Mouse (Mus musculus): ENCODE measurements at regions not wholly inside any gene's neighbourhood (a gene's known extent, or its start where the extent isn't known, plus 50 kb on each side); places are given as distances from the start of the nearest gene placed in this dataset.

DNA sequence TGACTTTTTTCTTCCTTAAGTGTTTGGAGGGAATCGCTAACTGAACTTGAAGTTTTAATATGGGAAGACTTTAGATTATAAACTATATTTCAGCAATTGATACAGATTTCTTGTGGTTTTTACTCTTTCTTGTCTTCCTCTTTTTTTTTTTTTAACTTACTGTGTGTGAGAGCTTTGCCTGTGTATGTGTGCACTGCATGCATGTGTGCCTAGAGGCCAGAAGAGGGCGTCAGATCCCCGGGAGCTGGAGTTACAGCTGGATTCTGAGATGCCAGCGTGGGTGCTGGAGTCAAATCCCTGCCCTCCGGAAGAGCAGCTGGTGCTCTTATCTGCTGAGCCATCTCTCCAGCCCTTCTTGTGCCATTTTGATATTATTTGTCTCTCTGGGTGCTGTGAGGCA is 129.6 kb downstream of the Trim33 start:
- no peak for ATAC-seq (replicated peaks; ENCODE audit: poor library complexity)

DNA sequence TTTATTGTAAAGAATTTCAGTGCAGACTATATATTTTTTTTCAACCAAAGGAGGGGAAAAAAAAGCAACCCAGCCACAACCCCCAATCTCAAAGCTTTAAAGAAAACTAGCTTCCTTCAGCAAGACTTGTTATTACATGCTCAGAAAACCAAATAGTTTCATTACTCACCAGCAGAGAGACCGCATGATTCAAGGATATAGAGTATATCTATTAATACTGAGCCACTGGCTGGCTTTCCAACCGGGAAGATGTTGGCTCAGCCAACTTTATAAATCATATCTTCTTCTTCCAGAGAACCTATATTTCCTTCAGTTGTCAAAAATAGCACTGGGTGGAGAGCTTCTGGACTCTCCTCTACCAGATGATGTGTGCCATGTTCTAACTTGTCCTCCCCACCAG is 133.2 kb downstream of the Trim33 start:
- ATAC-seq (replicated peaks; ENCODE audit: poor library complexity) = no peak

DNA sequence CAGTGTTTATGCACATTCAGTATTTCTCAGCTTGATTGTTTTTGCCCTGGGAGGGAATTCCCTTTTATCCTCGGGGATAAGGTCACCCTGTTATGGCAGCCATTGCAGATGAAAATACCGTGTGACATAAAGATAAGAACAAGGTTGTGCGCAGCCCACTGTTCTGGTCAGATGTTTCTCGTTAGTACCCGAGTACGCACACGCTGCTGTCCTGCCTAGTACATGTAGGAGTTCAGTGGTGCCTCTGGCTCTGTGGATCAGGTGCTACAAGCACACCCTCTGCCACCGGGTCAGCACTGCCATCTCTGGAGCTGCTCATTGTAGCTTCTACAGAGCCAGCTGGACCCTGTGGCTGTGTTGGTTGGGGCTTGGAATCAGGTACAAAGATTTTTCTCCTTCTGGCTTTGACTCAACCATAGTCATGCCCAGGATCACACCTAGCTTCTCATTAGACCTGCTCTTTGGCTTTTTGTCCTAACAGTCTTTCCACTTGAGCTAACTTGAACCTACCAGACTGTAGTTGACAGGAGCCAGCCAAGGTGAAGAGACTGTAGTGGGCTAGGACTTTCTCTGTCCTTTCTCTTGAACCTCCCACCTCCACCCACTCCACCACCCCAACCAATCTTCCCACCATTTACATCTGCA is 136.1 kb downstream of the Trim33 start:
- no peak for ATAC-seq (replicated peaks; ENCODE audit: poor library complexity)

- no peak for ATAC-seq (replicated peaks; ENCODE audit: poor library complexity)
Observed at GRCm38 (mm10) chr3:103416296-103416695, 137.2 kb downstream of the Trim33 start.

- no peak for ATAC-seq (replicated peaks; ENCODE audit: poor library complexity)
Observed at GRCm38 (mm10) chr3:103417781-103418180, 138.7 kb downstream of the Trim33 start.

DNA sequence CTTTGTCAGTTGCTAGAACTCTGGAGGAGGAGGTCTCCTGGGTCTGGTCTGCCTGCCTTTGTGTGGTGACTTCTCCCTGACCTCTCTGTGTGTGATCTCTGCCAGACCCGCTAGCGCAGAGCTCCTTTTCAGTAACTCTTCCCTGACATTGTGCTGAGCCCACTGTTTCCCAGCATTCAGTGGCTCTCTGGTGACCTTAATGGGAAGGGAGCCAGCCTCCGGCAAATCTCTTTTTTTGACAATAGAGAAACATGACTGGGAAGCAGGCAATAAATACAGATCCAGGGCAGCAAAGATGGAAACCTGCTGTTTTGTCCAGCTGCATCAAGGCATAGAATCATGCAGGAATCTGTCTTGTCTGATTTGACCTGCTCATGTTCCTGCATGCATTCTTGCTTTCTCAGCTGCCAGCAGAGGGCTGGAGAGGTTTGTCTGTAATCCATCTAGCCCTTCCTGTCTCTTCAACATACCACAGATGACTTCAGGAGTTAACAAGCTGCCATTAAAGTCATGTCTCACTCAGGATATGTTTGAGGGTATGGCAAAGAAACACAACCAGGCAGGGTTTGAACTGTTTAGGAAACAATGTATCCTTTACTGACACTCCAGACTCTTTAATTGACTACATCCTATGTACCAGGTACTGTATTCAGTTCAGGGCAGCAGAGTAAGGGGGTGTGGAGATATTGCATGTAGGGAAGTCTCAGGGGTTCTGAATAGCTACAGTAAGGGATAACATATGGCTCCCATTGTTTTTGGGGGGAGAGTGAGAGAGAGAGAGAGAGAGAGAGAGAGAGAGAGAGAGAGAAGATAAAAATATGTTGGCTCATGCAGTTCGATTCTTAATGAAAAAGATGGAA is 140.9 kb downstream of the Trim33 start:
- ATAC-seq (replicated peaks; ENCODE audit: poor library complexity) = no peak

DNA sequence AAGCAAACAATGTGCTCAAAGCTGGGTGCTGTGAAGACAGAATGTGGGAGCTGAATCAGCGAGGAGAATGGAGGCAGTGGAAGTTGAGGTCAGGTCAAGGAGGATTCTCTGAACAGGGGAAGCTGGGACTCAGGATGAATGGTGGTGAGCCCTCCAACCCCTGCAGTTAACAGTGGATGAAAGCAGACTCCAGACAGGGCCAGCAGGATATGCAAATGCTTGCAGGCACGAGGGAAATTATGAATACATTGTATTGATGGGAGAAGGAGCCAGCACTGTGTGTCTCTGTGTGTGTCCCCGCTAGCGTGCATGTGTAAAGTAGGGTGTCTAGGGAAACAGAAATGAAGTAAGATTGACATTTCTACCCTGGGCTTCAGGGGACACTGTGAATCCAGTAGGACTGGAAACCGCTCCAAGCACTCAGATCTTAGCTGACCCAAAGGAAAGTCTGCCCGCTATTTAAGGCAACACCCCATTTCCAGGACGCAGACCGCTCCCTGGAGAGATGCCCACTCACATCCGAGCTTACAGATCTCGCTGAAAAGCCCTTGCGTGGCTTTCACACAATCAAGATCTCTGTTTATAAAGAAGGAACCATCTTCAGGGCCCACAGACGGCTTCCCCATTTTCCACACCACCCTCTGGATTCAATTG is 141.7 kb downstream of the Trim33 start:
- no peak for ATAC-seq (replicated peaks; ENCODE audit: poor library complexity)

DNA sequence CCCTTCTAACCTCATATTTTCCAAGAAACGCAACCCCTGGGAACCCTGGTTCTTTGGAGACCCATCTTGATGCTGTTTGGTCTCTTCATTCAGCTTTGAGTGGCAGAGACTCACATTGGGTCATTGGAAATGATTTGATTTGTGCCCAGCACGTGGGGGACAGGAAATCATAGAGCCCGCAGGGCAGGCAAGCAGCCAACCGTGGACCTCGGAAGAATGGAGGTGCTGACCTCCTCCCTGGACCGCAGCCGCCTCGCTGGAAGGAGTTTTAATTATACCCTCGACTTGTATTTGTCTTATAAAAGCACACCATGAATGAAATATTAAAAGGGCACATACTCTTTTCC is 142.2 kb downstream of the Trim33 start:
- no peak for ATAC-seq (replicated peaks; ENCODE audit: poor library complexity)

DNA sequence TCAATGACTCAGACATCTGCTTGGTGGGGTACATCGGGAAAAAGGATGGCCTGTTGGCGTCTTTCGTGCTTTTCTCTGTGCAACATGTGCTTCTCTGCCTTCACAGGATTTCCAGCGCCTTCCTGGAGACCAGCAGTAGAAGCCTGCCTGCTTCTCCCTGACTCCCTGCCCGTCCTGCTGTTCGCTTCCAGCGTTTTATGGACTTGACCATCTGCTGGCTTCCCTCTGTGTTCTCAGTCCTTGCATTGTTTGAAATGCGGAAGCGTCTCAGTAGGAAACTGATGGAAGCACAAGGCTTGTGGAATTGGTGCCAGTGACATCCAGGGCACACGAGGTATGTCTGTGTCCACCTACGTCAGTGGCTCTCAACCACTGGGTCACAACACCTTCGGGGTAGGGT is 143.7 kb downstream of the Trim33 start:
- ATAC-seq (replicated peaks; ENCODE audit: poor library complexity) = no peak

DNA sequence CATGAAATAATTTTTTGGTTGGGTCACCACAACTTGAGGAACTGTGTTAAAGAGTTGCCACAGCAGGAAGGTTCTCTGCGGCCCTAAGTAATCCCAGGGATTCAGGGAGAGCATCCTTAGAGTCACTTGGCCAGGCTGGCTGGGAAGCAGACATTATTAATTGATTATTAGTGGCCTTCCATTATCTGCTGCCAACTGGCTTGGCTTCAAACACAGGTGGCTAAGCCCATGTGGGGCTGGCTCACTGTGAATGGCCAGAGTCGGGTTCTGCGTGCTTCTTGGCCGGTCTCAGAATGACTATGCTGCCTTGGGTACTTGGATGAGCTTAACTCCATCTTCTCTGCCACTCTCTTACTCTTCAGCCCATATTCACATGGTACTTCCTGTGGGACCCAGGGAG is 144.2 kb downstream of the Trim33 start:
- ATAC-seq (replicated peaks; ENCODE audit: poor library complexity) = no peak

DNA sequence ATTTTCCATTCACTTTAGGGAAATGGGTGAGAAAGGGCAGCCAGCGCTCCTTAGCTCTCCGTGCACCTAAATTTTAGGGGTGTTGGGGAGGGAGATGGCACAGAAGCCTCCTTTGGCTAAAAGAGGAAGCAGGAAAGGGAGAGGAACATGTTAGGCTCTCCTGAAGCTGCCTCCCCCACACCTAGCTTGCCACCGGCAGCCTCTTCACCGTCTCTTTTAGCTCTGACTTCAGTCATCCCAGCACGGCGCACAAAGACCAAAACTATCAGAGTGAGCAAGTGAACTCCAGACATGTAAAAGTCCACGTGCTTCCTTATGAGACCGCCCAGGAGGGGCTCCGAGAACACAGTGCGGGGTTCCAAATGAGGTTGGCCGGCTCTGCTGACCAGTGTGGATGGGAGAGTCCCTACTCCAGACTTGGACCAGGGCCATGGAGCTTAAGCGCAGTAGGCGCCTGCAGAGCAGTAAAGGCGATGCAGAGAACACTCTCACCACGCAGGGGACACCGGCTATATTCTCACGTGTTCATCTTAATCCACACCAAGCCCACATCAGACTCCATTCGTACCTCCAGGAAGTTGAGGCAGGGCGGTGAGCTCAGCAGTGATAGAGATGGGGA is 146.8 kb downstream of the Trim33 start:
- no peak for ATAC-seq (replicated peaks; ENCODE audit: poor library complexity)

- peak; percentile 66 for ATAC-seq (replicated peaks; ENCODE audit: poor library complexity)
Observed at GRCm38 (mm10) chr3:103429227-103429788, 145.7 kb upstream of the Syt6 start.

DNA sequence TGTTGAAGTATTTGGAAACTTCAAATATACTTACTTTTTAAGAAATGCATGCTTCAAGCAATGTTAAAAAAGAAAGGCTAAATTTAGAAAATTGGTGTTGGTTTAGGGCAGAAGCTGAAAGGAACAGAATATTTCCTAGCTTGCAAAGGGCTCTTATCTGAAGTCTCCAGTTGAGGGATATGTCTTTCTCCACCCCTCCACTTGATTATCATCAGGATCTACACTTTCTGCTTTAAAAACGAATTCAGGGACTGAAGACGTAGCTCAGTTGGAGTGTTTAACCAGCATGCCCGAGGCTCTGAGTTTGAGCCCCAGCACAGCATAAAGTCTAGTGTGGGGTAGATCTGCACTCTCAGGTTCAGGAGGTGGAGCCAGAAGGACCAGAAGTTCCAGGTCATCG is 144.9 kb upstream of the Syt6 start:
- ATAC-seq (replicated peaks; ENCODE audit: poor library complexity) = peak; percentile 52

DNA sequence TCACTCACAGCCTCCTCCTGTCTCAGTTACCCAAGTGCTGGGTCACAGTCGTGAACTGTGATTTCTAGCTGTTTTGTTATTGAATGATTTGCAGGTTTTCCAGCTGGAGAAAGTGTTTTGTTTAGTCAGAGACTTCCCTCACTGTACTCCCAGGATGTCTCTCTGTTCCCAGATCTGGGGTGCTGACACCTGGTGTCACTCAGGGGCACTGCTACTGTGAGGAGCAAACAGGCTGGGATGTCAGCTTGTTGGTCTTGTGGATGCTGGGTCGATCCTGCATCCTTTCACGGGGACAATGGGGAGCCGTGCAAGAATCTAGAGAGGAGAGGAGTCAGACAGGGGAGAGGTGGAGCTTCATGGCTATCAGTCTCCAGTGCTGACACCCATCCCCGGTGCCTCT is 142.8 kb upstream of the Syt6 start:
- ATAC-seq (replicated peaks; ENCODE audit: poor library complexity) = 0 out of 2 replicates have a peak, but pooled peaks have one; percentile 26

DNA sequence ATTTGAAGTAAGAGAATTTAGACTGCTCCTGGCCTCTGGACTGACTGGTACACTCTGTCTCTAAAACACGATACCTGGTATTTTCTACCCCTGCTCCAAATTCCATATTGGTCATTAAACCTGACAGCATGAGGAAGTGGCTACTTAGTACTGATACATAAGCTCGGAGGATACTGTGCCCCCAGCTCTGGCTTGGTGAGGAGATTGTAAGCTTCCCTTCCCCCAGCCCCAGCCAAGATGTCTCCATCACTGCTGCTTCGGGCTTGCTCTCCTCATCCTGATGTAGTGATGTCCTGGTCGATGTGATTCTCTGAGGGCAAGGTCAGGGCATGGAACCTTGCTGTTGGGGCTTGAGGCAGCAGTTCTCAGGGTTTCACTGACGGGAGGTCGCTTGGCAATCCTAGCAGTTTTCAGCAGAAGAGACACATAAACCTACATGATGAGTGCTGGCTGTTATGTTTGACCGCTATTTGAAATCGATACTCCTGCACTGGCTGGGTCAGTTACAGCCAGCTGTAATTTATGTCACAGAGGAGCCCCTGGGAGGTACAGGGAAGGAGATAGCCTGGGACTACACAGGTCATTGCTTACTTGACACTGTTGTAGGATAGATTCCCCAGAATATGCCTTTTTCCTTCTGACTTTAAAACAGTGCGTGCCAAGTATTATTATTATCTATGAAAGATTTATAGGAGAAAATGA is 138.0 kb upstream of the Syt6 start:
- ATAC-seq (replicated peaks; ENCODE audit: poor library complexity) = no peak

DNA sequence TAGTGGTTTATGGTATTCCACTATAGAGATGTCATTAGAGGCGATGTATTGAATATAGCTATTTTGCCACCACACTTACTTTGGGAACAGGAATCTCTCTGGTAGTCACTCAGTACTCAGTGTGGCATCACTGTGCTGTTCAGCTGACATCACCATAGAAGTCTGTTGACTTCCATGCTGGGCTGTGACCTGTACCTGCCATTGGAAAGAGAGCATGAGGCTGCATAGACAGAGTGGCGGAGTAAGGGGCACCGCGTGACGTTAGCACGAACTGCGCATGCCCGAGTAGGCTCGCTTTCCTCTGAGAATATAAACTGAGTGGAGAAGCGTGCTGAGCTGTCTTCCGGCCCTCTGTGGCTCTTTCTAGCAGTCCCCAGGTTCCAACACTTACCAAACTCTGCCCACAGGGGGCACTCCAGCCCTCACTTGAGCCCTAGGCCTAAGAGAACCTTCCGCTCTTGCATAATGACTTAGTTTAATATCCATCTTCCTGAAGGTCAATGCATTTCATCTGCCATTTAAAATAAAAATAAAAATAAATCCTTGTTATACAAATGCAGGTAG is 136.2 kb upstream of the Syt6 start:
- ATAC-seq (replicated peaks; ENCODE audit: poor library complexity) = peak; percentile 85

- no peak for ATAC-seq (replicated peaks; ENCODE audit: poor library complexity)
Observed at GRCm38 (mm10) chr3:103443247-103443646, 131.8 kb upstream of the Syt6 start.

- no peak for ATAC-seq (replicated peaks; ENCODE audit: poor library complexity)
Observed at GRCm38 (mm10) chr3:103445852-103446251, 129.2 kb upstream of the Syt6 start.

- ATAC-seq (replicated peaks; ENCODE audit: poor library complexity) = no peak
Observed at GRCm38 (mm10) chr3:103449851-103450250, 125.2 kb upstream of the Syt6 start.

DNA sequence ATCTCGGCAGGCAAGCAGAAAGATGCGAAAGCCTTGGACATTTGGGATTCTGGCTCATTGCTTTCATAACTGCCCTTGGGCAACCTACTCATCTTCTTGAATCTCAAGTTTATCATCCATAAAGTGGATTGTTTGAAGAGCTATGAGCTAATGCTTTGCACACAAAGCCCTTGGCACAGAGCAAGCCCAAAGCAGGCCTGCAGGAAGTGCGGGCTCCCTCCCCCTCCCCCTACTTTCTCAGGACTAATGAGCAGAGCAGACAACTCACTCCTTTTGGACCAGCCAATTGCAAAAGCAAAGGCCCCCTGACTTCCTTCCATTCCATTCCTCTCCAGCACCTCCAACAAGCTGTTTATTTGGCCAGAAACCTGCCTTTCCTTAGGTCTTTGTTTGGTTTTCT is 123.1 kb upstream of the Syt6 start:
- no peak for ATAC-seq (replicated peaks; ENCODE audit: poor library complexity)

Data from megakaryocyte progenitor cell, adult 5-6 weeks (primary cell).